Mouse (Mus musculus) cortical plate, adult 2 months (tissue): ENCODE measurements around the gene Cdh22.

Experiments used
- CTCF ChIP-seq: fragments of 200-500 bp; IDR thresholded peaks from 2 replicates; pipeline ENCODE4 v1.5.1; 2011; ENCODE audit warnings: mild to moderate bottlenecking, control low read depth, low read length; ENCODE audit not compliant: insufficient read depth; ENCODE audit errors: extremely low read depth
- POLR2A ChIP-seq: fragments of 200-500 bp; IDR thresholded peaks from 2 replicates; pipeline ENCODE4 v1.6.1; 2011; ENCODE audit warnings: mild to moderate bottlenecking, low read length, control low read depth; ENCODE audit not compliant: insufficient read depth; ENCODE audit errors: extremely low read depth

DNA sequence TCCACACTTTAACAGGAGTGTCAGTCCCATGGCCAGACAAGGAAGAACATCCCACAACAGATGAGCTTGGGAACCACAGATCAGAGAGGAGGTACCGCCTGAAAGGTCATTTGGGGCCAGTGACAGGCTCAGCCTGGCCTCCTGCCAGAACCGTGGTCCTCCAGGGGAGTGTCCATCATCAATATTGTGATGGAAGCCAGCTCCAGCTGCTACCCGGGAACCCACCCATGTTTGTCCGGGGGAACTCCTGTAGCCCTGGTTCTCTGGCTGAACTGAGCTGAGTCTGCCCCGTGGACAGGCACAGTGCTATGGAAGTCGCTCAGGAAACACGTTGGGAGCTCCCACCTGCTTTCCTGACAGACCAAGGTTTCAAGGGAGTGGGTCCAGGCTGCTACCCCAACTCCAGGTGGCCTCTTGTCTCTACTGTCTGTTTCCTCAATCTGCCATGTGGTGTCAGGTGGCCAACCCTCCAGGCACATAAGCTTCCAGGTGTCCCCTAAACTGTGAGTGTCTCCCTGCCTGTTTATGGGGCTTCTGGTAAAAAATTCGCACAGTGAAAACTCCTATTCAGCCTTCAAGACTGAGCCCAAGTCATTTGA, 14.2 kb downstream of the Cdh22 start:
- no peak for TF ChIP-seq CTCF
- TF ChIP-seq POLR2A: no peak
